Mouse (Mus musculus): Measurements from ENCODE around the gene Gm10375.
"Not testable (repeated sequence)": the region's sequence is repeated elsewhere in the genome, so short reads cannot be mapped to it uniquely, and the experiment has no call there.

Gene Gm10375

GRCm38 (mm10) chr14:43607913-43608312, at the start of gene Gm10375:
TSS of gene Gm10375 (minus strand) at chr14:43608013.
- TF ChIP-seq GATA4 (IDR thresholded peaks at IDR 0.05; ENCODE audit: insufficient replicate concordance, low read length), result not testable (repeated sequence)

GRCm38 (mm10) chr14:43579046-43579445, 28.8 kb downstream of the Gm10375 start, which contains the start of gene Gm17654:
TSS of gene Gm17654 (minus strand) at chr14:43579146.
- TF ChIP-seq GATA4 (IDR thresholded peaks at IDR 0.05; ENCODE audit: insufficient replicate concordance, low read length), result not testable (repeated sequence)

Measured in liver, adult (tissue).